Mouse (Mus musculus) cortical plate, adult 2 months (tissue): Measurements from ENCODE around the gene 2900026A02Rik. TPM values are rescaled to one million over a fixed set of nuclear protein-coding genes. Genes with fewer than 3 reads are reported as not detected.

Source experiments
- H3K27ac ChIP-seq: fragments of 200-500 bp; 2 replicates; pipeline ENCODE4 v1.5.1; 2012; ENCODE audit warnings: low read length, control low read depth, inconsistent platforms; ENCODE audit not compliant: insufficient read depth
- H3K4me1 ChIP-seq: fragments of 200-500 bp; 2 replicates; pipeline ENCODE4 v1.6.1; 2011; ENCODE audit warnings: low read length; ENCODE audit not compliant: control insufficient read depth, insufficient read depth
- H3K4me3 ChIP-seq: fragments of 200-500 bp; 2 replicates; pipeline ENCODE4 v1.5.1; 2011; ENCODE audit warnings: mild to moderate bottlenecking, low read length, control low read depth; ENCODE audit not compliant: insufficient read depth
- CTCF ChIP-seq: fragments of 200-500 bp; IDR thresholded peaks from 2 replicates; pipeline ENCODE4 v1.5.1; 2011; ENCODE audit warnings: mild to moderate bottlenecking, control low read depth, low read length; ENCODE audit not compliant: insufficient read depth; ENCODE audit errors: extremely low read depth
- POLR2A ChIP-seq: fragments of 200-500 bp; IDR thresholded peaks from 2 replicates; pipeline ENCODE4 v1.6.1; 2011; ENCODE audit warnings: mild to moderate bottlenecking, low read length, control low read depth; ENCODE audit not compliant: insufficient read depth; ENCODE audit errors: extremely low read depth
- polyA plus RNA-seq: library from polyadenylated mRNA; depleted of rRNA; stranded (reverse); fragments of >200 nt; gene quantifications from 2 replicates; pipeline ENCODE4 v1.2.3, GENCODE M21; 2012

The 2900026A02Rik gene
- polyA plus RNA-seq, 1 experiment: 25.4 TPM

DNA sequence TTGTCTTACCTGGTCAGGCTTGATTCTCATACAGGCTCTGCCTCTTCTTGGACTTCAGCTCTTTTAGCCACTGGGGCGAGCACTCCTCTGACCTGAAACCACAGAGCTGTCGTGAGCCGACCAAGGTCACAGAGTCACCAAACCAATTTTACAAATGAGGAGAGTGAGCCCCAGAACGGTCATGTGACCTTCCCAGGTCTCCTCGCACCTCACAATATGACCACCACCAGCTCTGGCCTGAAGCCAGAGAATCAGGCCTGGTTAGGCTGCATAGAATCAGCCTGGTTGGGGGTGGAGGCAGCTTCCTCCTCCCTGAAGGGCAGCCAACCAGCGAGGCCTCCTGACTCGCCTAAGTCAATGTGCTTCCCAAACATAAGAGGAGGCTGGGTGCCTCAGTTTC is 128.6 kb downstream of the 2900026A02Rik start:
- Histone ChIP-seq H3K27ac (no peak overlapping the region), H3K4me1 (no peaks in the 10 kb centered on the region), H3K4me3 (no peak overlapping the region)
- TF ChIP-seq POLR2A (no peak), CTCF (no peak)

DNA sequence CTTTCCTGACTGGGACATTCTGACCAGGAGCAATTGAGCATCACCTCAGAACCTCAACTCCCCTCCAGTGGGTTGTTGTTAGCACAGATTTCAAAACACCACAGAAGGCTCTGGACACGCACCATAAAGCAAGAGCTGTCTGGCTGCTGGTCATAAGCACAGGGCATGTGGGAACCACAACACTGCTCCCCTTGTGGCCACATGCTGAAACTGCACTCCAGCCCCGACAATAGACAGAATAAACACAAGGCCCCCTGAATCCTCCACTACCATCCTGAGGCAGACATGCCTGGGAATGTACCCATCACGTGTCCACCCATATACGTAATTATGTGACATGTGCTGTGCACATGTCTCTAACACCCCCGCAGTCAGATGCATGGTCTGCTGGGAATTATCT is 129.9 kb downstream of the 2900026A02Rik start:
- peak; percentile 83 for TF ChIP-seq CTCF
- no peak for TF ChIP-seq POLR2A
- Histone ChIP-seq H3K4me3 (no peak overlapping the region), H3K4me1 (peaks cover 1% of the 10 kb centered on the region; the same call in 1 of the 2 replicates), H3K27ac (no peak overlapping the region)

DNA sequence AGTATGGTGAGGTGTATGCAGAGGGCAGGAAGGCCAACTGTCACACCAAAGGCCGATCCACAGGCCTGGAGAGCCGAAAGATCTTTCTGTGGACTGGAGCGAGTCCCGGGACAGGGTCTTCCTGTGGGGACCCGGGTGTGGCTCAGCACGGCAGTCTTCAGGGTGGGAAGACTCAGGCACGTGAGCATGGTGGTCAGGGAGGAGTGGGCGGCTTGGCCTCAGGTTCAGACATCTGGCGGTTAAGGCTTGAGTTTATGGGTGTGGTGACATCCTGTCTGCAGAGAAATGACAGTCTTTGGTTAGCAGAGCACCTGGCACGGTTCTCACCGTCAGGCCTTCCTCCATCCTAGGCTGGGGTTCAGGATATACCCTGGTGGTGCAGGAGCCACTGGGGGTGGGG is 130.3 kb downstream of the 2900026A02Rik start:
- Histone ChIP-seq H3K27ac (no peak overlapping the region), H3K4me3 (no peak overlapping the region), H3K4me1 (peaks cover 1% of the 10 kb centered on the region; the same call in 1 of the 2 replicates)
- no peak for TF ChIP-seq CTCF
- no peak for TF ChIP-seq POLR2A

DNA sequence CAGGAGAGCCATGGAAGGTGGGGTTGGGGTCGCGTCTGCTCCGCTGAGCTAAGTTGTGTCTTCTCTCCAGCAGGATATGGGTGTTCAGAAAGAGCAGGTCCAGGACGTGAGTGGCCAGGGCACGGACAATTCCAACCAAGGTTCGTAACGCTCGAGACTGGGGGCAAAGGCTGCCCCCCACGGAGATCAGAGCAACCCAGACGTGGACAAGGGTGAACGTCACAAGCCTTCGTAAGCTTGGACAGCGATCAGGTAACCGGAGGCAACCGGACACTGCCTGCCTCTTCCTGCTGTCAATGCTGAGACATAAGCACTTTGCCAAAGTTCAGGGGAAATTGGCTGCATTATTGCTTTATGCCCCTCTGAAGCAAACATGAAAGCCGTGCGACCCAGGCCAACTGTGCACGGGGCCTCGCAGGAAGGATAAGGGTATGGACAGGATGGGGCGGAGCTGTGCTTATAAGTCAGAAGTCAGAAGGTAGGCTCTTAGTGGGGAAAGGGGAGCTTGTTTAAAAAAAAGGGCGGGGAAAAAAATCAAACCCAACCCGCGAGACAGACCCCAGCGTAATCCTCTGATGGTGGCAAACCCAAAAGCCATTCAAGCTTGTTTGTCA is 130.9 kb downstream of the 2900026A02Rik start:
- Histone ChIP-seq H3K27ac (no peak overlapping the region), H3K4me1 (peaks cover 1% of the 10 kb centered on the region; the same call in 1 of the 2 replicates)

DNA sequence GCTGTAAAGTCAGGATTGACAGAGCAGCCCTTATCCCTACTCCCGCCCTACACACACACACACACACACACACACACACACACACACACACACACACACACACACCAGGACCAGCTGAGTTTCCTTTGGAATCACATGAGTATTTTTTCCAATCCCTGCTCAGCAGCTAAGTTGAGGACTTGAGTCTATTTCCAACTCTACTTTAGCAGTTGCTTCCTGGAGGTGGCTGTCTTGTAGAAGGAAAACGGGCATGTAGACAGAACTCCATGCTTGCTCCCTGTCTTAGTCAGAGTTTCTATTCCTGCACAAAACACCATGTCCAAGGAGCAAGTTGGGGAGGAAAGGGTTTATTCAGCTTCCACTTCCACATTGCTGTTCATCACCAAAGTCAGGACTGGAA is 133.6 kb downstream of the 2900026A02Rik start:
- no peak overlapping the region for H3K4me3 ChIP-seq
- H3K27ac ChIP-seq: no peak overlapping the region
- TF ChIP-seq POLR2A (no peak), CTCF (no peak)
- peaks cover 5% of the 10 kb centered on the region for H3K4me1 ChIP-seq

More for the DNA sequence above, 130.9 kb downstream of the 2900026A02Rik start:
- no peak overlapping the region for H3K4me3 ChIP-seq
- no peak for TF ChIP-seq POLR2A
- TF ChIP-seq CTCF: no peak

DNA sequence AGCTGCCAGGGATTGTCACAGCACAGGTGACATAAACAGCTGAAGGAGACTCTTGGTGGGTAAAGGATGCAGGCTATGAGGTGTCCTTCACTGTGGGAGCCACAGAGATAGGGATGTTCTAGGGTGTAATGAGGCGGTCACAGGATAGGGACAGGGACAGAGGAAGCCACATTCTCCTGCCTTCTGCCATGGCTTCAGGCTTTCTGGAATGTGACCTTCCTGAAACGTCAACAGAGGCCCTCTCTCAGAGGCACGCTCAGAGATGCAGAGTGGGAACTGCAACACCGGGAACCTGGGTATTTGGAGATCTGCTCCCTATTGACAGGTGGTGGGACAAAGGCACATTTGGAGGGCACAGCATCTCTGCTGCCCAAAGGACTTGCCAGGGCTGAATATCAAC is 134.0 kb downstream of the 2900026A02Rik start:
- no peak for TF ChIP-seq POLR2A
- TF ChIP-seq CTCF: no peak
- Histone ChIP-seq H3K4me3 (no peak overlapping the region), H3K4me1 (peaks cover 6% of the 10 kb centered on the region), H3K27ac (no peak overlapping the region)

DNA sequence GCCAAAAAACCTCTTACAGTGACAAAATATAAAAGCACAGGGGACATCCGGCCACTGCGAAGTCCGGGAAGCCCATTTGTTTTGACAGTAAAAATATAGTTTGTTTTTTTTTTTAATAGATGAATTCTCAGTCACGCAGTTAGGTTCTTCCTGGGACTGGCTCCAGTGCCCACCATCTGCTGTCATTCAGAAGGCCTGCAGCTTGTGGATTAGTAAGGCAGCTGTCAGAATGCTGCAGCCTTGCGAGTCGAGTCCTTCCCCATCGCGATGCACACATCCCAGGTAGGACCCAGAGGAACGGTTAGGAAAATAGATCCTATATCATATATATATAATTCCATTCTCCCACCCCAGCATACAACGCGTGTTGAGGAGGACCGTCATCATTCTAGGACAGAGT is 134.6 kb downstream of the 2900026A02Rik start:
- H3K4me3 ChIP-seq: no peak overlapping the region
- peaks cover 6% of the 10 kb centered on the region for H3K4me1 ChIP-seq
- no peak overlapping the region for H3K27ac ChIP-seq
- TF ChIP-seq POLR2A: no peak
- TF ChIP-seq CTCF: no peak

DNA sequence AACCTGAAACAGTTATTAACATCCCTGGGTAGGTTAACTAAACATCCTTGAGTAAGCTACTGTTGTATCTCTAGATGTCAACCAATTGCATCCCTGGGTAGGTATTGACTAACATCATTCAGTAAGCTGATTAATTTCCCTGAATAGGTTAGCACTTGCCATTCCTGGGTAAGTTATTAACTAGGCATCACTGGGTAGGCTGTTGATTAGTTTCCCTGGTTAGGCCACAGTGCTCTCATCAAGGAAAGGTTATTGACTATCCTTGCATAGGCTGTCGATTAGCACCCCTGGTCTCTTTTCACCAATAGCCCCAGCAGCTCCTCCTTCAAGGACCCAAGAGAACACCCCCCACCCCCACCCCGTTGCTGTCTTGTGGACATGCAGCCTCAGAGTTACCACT is 135.1 kb downstream of the 2900026A02Rik start:
- peaks cover 6% of the 10 kb centered on the region for H3K4me1 ChIP-seq
- TF ChIP-seq CTCF (no peak), POLR2A (no peak)
- H3K27ac ChIP-seq: no peak overlapping the region
- H3K4me3 ChIP-seq: no peak overlapping the region

DNA sequence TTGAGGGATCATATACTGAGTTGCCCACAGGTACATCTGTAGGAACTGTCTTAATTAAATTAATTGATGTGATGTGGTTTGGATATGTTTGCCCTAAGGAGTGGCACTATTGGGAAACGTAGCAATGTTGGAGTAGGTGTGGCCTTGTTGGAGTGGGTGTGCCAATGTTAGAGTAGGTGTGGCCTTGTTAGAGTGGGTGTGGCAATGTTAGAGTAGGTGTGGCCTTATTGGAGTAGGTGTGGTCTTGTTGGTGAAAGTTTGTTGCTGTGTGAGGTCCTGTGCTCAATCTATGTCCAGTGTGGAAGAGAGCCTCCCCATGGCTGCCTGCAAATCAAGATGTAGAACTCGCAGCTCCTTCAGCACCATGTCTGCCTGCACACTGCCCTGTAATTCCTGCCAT is 136.7 kb downstream of the 2900026A02Rik start:
- Histone ChIP-seq H3K4me3 (no peak overlapping the region), H3K27ac (no peak overlapping the region), H3K4me1 (peaks cover 6% of the 10 kb centered on the region)
- no peak for TF ChIP-seq CTCF
- no peak for TF ChIP-seq POLR2A

DNA sequence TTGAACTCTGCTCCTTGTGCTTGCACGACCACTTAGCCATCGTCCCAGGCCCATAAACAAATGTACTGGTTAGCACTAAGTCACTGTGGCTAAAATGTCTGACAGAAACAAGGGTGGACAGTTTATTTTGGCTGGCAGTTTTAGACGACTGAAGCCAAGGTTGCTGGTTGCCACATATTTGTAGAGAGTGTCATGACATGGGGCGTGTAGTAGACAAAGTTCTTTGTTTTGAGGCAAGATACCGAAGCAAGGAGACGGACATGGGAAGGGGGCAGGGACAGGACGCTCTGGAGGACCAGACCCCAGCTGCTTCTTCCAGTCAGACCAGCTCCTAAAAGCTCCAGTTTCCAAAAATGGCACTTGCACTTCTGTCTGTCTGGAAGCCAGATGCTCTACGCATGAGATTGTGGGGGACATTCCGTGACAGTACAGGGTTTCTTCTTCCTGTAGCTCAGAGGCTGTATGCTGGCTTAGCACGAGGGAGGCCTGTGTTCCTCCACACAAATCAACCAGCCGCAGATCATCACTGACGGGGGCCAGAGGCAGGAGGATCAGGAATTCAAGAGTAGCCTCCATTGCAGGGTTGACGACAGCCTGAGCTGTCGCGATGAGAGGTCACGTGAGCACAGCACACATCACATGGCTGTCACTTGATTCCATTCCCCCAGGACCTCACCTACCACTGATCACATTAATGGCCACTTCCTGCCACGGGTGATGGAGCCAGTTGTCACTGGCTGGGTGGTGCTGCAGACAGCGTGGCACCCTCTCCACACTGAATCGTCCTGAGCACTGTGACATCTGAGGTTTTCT is 138.5 kb downstream of the 2900026A02Rik start:
- TF ChIP-seq POLR2A: no peak
- TF ChIP-seq CTCF: no peak
- Histone ChIP-seq H3K4me3 (no peak overlapping the region), H3K4me1 (peaks cover 6% of the 10 kb centered on the region), H3K27ac (no peak overlapping the region)
